Mouse (Mus musculus): ENCODE results near the gene Dusp3. TPM values are rescaled to one million over a fixed set of nuclear protein-coding genes. Genes with fewer than 3 reads are reported as not detected.

Dusp3 gene
- total RNA-seq, 1 experiment, result 14.8 TPM

DNA sequence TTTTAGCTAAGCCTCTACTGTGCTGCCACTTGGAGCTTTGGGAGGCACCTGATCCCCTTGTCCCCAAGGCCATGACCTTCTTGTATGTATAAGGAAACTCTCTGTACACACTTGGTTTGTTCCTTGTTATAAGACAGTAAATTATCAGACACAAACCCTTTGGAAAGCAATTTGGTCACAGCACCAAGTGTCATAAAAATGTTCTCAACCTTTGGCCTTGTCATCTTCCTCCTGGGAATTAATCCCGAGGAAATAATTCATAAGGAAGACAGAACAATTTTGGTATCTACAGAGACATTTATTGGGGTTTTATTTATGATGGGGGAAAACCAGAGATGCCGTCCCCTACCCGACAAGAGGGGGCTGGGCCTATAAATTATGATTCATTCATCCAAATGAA, 51.1 kb downstream of the Dusp3 start:
- Histone ChIP-seq H3K27ac (ENCODE audit: insufficient read depth, low read depth, low read length, poor library complexity, severe bottlenecking) (no peak overlapping the region), H3K4me1 (ENCODE audit: control insufficient read depth in 2 of 2, insufficient read depth in 2 of 2, low read length in 2 of 2, poor library complexity in 1 of 2) (peaks cover 6 to 13% of the 10 kb centered on the region in 2 experiments; a peak in 3 of 4 replicates), H3K4me3 (ENCODE audit: insufficient read depth in 1 of 2, low read depth in 1 of 2, low read length in 2 of 2, poor library complexity in 1 of 2, severe bottlenecking in 1 of 2) (no peak overlapping the region), H3K36me3 (ENCODE audit: control insufficient read depth, insufficient read depth, low read length, poor library complexity, severe bottlenecking) (no peaks in the 10 kb centered on the region), H3K9ac (ENCODE audit: insufficient read depth, low read depth, low read length, poor library complexity, severe bottlenecking) (no peak overlapping the region), H3K9me3 (ENCODE audit: control insufficient read depth, insufficient read depth, low read depth, low read length) (no peaks in the 10 kb centered on the region)
- TF ChIP-seq ZNF384 (IDR thresholded peaks at IDR 0.05; ENCODE audit: low read depth, low read length) (no peak), ZC3H11A (IDR thresholded peaks at IDR 0.05; ENCODE audit: borderline replicate concordance, low read depth, low read length) (no peak), HCFC1 (IDR thresholded peaks at IDR 0.05; ENCODE audit: borderline replicate concordance, insufficient read depth, low read length) (no peak), MAFK (IDR thresholded peaks at IDR 0.05; ENCODE audit: insufficient read depth, low read depth, low read length) (no peak), CHD2 (IDR thresholded peaks at IDR 0.05; ENCODE audit: low read depth, low read length) (no peak)
- DNase-seq (ENCODE audit: low read depth, low spot score), result no peak
- in situ Hi-C loops (cut with MboI; ENCODE audit: low sequenced_read_pairs in 2 of 2, unreplicated experiment in 2 of 2), result no loop called here

DNA sequence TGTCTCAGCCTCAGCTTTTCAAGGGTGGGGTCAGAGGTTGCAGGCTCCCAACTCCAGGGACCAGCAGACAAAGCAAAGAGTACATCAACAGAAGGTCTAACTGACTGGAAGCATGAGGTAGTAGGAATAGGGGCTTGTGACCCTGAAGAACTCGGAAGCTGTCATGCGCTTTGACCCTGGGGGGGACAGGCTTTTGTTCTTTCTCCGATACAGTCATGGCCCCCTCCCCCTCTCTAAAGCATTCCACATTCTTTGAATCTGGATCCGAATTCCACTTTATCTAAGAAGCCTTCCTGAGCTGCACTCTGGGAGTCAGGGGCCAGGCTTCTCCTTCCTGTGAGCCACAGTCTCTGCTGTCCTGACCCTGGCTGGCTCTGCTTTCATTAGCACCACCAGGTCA, 54.8 kb downstream of the Dusp3 start:
- DNase-seq (ENCODE audit: low read depth, low spot score), result no peak
- TF ChIP-seq HCFC1 (IDR thresholded peaks at IDR 0.05; ENCODE audit: borderline replicate concordance, insufficient read depth, low read length) (no peak), ZC3H11A (IDR thresholded peaks at IDR 0.05; ENCODE audit: borderline replicate concordance, low read depth, low read length) (no peak), ZNF384 (IDR thresholded peaks at IDR 0.05; ENCODE audit: low read depth, low read length) (no peak), CHD2 (IDR thresholded peaks at IDR 0.05; ENCODE audit: low read depth, low read length) (no peak), MAFK (IDR thresholded peaks at IDR 0.05; ENCODE audit: insufficient read depth, low read depth, low read length) (no peak)
- no peaks in the 10 kb centered on the region for H3K9me3 ChIP-seq (ENCODE audit: control insufficient read depth, insufficient read depth, low read depth, low read length)
- no peak overlapping the region for H3K4me3 ChIP-seq (ENCODE audit: insufficient read depth in 1 of 2, low read depth in 1 of 2, low read length in 2 of 2, poor library complexity in 1 of 2, severe bottlenecking in 1 of 2)
- peaks cover 6 to 17% of the 10 kb centered on the region in 2 experiments; a peak in 3 of 4 replicates for H3K4me1 ChIP-seq (ENCODE audit: control insufficient read depth in 2 of 2, insufficient read depth in 2 of 2, low read length in 2 of 2, poor library complexity in 1 of 2)
- no peaks in the 10 kb centered on the region for H3K36me3 ChIP-seq (ENCODE audit: control insufficient read depth, insufficient read depth, low read length, poor library complexity, severe bottlenecking)
- no peak overlapping the region for H3K27ac ChIP-seq (ENCODE audit: insufficient read depth, low read depth, low read length, poor library complexity, severe bottlenecking)
- in situ Hi-C loops (cut with MboI; ENCODE audit: low sequenced_read_pairs in 2 of 2, unreplicated experiment in 2 of 2), result no loop called here
- no peak overlapping the region for H3K9ac ChIP-seq (ENCODE audit: insufficient read depth, low read depth, low read length, poor library complexity, severe bottlenecking)

DNA sequence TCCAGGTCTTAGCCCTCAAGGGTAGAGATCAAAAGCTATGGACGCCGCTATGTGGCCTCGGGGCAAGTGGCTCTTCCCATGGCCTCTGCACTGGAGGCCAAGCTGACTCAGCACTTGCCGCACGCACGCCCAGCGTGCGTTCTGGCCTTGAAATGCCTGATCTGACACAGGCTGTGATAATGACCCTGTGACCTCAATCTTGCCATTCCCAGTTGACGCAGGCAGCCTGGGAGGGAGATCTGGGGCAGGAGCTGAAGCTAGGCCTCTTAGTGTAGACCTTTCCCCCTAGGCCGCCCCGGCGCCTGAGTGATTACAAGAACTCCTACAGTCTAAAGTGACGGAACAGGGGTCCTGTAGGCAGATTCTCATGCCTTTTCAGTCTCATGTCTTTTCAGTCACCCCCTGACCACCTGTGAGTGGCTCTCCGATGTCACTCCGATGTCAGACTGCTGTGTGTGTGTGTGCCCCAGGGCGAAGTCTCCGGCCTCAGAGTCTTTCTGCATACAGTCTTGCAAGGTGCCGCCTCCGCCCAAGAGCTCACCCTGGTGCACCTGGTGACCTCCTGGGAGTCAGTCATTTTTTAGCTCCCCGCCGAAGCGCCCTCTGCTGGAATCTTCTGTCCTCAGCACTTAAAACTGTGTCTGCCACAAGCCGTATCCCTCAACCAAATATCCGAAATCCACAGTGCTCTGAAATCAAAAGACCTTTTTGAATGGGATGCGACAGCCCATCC, 58.6 kb downstream of the Dusp3 start:
- TF ChIP-seq ZC3H11A (IDR thresholded peaks at IDR 0.05; ENCODE audit: borderline replicate concordance, low read depth, low read length), result no peak
- TF ChIP-seq ZNF384 (IDR thresholded peaks at IDR 0.05; ENCODE audit: low read depth, low read length), result no peak
- TF ChIP-seq MAFK (IDR thresholded peaks at IDR 0.05; ENCODE audit: insufficient read depth, low read depth, low read length), result peak; percentile 99
- H3K4me1 ChIP-seq (ENCODE audit: control insufficient read depth in 2 of 2, insufficient read depth in 2 of 2, low read length in 2 of 2, poor library complexity in 1 of 2), result peaks cover 1 to 33% of the 10 kb centered on the region in 2 experiments; a peak in 2 of 4 replicates
- H3K36me3 ChIP-seq (ENCODE audit: control insufficient read depth, insufficient read depth, low read length, poor library complexity, severe bottlenecking), result no peaks in the 10 kb centered on the region
- no peaks in the 10 kb centered on the region for H3K9me3 ChIP-seq (ENCODE audit: control insufficient read depth, insufficient read depth, low read depth, low read length)
- in situ Hi-C loops (cut with MboI; ENCODE audit: low sequenced_read_pairs in 2 of 2, unreplicated experiment in 2 of 2), result no loop called here
- 0 out of 4 replicates have a peak overlapping the region, but pooled peaks of 1 of the 2 experiments have one; percentile 9 for H3K4me3 ChIP-seq (ENCODE audit: insufficient read depth in 1 of 2, low read depth in 1 of 2, low read length in 2 of 2, poor library complexity in 1 of 2, severe bottlenecking in 1 of 2)
- H3K27ac ChIP-seq (ENCODE audit: insufficient read depth, low read depth, low read length, poor library complexity, severe bottlenecking), result peak overlapping the region; percentile 16; the same call in 1 of the 2 replicates
- DNase-seq (ENCODE audit: low read depth, low spot score), result peak; percentile 86
- no peak overlapping the region for H3K9ac ChIP-seq (ENCODE audit: insufficient read depth, low read depth, low read length, poor library complexity, severe bottlenecking)

DNA sequence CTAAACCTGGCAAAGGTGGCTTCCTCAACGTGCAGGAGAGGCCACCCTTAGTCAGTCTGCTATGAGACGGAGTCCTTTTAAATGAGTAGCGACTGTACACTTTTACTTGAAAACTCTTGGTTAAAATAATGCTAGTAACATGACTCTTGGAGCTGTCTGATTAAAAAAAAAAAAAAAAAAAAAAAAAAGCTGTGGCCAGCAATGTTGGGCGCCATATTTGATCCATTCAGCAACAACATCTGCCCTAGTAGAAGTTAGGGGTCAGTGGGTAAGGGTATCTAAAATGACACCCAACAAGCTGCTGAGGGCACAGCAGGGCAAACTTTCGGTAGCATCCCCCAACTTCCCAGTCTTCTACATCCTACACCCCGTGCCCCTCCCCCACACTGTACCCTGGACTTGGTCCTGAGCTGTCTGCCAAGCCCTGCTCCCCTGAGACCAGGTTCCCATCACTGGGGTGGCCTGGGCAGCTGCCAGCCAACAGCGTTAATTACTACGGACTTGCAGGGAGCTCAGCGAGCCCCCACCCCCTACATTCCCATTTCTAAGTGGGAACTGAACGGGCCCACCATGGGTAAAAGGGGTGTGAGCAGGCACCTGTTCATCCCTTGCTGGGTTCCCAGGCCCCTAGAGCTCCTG, 59.7 kb downstream of the Dusp3 start:
- TF ChIP-seq ZNF384 (IDR thresholded peaks at IDR 0.05; ENCODE audit: low read depth, low read length) (peak; percentile 68; the same call in 1 of the 2 replicates), ZC3H11A (IDR thresholded peaks at IDR 0.05; ENCODE audit: borderline replicate concordance, low read depth, low read length) (no peak), HCFC1 (IDR thresholded peaks at IDR 0.05; ENCODE audit: borderline replicate concordance, insufficient read depth, low read length) (no peak)
- no peak overlapping the region for H3K9ac ChIP-seq (ENCODE audit: insufficient read depth, low read depth, low read length, poor library complexity, severe bottlenecking)
- H3K4me1 ChIP-seq (ENCODE audit: control insufficient read depth in 2 of 2, insufficient read depth in 2 of 2, low read length in 2 of 2, poor library complexity in 1 of 2), result peaks cover 1 to 29% of the 10 kb centered on the region in 2 experiments; a peak in 2 of 4 replicates
- in situ Hi-C loops (cut with MboI; ENCODE audit: low sequenced_read_pairs in 2 of 2, unreplicated experiment in 2 of 2), result no loop called here
- H3K36me3 ChIP-seq (ENCODE audit: control insufficient read depth, insufficient read depth, low read length, poor library complexity, severe bottlenecking), result no peaks in the 10 kb centered on the region
- no peak for DNase-seq (ENCODE audit: low read depth, low spot score)
- no peak overlapping the region for H3K27ac ChIP-seq (ENCODE audit: insufficient read depth, low read depth, low read length, poor library complexity, severe bottlenecking)
- H3K9me3 ChIP-seq (ENCODE audit: control insufficient read depth, insufficient read depth, low read depth, low read length), result no peaks in the 10 kb centered on the region
- no peak overlapping the region for H3K4me3 ChIP-seq (ENCODE audit: insufficient read depth in 1 of 2, low read depth in 1 of 2, low read length in 2 of 2, poor library complexity in 1 of 2, severe bottlenecking in 1 of 2)
